In the genomic region with DNA sequence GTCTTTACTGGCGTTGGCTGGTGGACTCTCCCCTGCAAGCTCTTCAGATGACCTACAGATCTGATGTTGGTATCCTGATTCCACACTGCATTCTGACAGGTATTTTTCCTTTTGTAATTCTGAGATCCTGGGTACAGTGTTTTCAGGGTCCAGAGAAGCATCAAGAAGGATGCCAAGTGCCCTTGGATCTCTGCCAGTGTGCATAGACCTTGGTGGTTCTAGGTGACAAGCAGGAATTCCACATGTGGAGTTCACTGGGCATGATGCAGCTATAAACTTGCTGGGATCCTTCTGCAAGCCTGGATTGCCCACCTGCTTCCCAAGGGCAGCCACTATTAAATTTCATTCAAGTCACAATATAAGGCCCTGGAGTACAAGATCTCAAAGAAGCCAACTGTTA, we compare ENCODE assay signal across 18 mouse cellular contexts.
"Had no signal": no experiment of that assay in that cellular context is flagged by ENCODE, and none has a peak within 500 bp of the region (broad histone marks: within the 10 kb centered on the region; RNA-seq: fewer than 3 reads in every experiment).

No protein-coding gene starts in this region.

- H3K27me3 ChIP-seq: midbrain, embryonic 12.5 days; neural tube, embryonic 13.5 days; neural tube, embryonic 15.5 days had no signal

- H3K4me3 ChIP-seq: midbrain, embryonic 10.5 days; midbrain, embryonic 12.5 days; myocyte; neural tube, embryonic 13.5 days; neural tube, embryonic 15.5 days had no signal

- H3K27ac ChIP-seq: midbrain, embryonic 10.5 days; midbrain, embryonic 12.5 days; neural tube, embryonic 13.5 days; neural tube, embryonic 15.5 days had no signal

- H3K9me3 ChIP-seq: midbrain, embryonic 10.5 days; midbrain, embryonic 12.5 days; neural tube, embryonic 13.5 days; neural tube, embryonic 15.5 days had no signal

- H3K4me1 ChIP-seq: midbrain, embryonic 12.5 days; neural tube, embryonic 13.5 days; neural tube, embryonic 15.5 days had no signal

- DNase-seq: lung, adult 18-20 months; lung, embryonic 14.5 days; lung, postnatal 10 days; lung, postnatal 4 days; midbrain, embryonic 14.5 days; retina, postnatal 1 day; right cerebral cortex, adult 18-20 months; right cerebral cortex, postnatal 25 days; right cerebral cortex, postnatal 4 days; spleen, adult 18-20 months; thymus, adult 18-20 months; thymus, postnatal 14 days; thymus, postnatal 36 days had no signal

- H3K36me3 ChIP-seq: midbrain, embryonic 10.5 days; midbrain, embryonic 12.5 days; neural tube, embryonic 13.5 days; neural tube, embryonic 15.5 days had no signal
